Mouse (Mus musculus) small intestine, adult 2 months (tissue): ENCODE results near the gene Hist2h3c2.

ENCODE experiments used
- CTCF ChIP-seq: fragments of 200-500 bp; IDR thresholded peaks from 2 replicates; pipeline ENCODE4 v1.5.1; 2012; ENCODE audit warnings: low read depth, mild to moderate bottlenecking, control low read depth, inconsistent platforms, low read length, moderate library complexity, mixed read lengths; ENCODE audit not compliant: insufficient replicate concordance, insufficient read length; ENCODE audit errors: extremely low read depth
- POLR2A ChIP-seq: fragments of 200-500 bp; IDR thresholded peaks from 2 replicates; pipeline ENCODE4 v1.6.1; 2012; ENCODE audit warnings: low read depth, mild to moderate bottlenecking, control low read depth, inconsistent platforms, low read length, moderate library complexity

DNA sequence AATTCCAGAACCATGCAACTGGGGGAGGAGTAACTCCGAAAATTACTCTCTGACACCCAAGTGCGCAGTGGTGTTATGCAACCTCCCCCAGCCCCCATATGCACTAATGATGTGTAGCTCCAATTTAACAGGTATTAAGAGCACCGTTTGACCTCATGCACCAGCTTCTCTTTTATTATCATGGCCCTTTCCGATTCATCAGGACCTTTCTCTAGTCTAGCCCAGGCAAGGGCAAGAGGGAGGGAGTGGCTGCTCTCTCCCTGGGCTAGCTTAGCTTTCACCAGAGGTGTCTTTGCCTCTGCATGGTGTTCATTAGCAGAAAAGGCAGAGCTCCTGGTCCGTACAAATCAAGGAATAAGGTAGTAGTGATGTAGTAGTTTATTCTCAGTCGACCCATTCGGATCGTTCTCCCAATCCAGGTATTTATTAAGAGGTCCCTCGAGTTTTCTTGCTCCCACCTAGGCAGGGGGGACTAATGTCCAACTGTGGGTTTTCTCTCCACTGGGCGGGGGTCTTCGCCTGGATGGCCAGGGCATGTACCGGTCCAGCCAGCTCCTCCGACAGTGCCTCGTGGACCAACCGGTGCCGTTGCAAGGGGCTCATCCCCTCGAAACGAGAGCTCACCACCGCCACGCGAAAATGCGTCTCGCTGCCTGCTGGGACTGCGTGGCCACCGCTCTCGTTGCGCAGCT lies 42.3 kb downstream of the Hist2h3c2 start:
- no peak for TF ChIP-seq CTCF
- no peak for TF ChIP-seq POLR2A
